Mouse (Mus musculus) hindlimb bud, embryonic 11.5 days (tissue): ENCODE data around the gene Mex3b.

Experiments
- DNase-seq: peaks from one replicate; pipeline ENCODE4 v3.0.0-alpha.2; 2012; ENCODE audit warnings: low read depth, low spot score; ENCODE audit errors: extremely low spot score

Gene Mex3b

GRCm38 (mm10) chr7:82867271-82868121 is at the start of gene Mex3b:
Mex3b (plus strand) TSS chr7:82867333.
- no peak for DNase-seq

- DNase-seq: no peak
Observed at GRCm38 (mm10) chr7:82819541-82819940, 47.6 kb upstream of the Mex3b start.

- DNase-seq: no peak
Observed at GRCm38 (mm10) chr7:82820661-82821060, 46.5 kb upstream of the Mex3b start.

GRCm38 (mm10) chr7:82821501-82821900 is 45.6 kb upstream of the Mex3b start:
- DNase-seq: no peak

GRCm38 (mm10) chr7:82822528-82822927 is 44.6 kb upstream of the Mex3b start:
- DNase-seq: no peak

- no peak for DNase-seq
Observed at GRCm38 (mm10) chr7:82828193-82828592, 38.9 kb upstream of the Mex3b start.

GRCm38 (mm10) chr7:82829516-82829915 is 37.6 kb upstream of the Mex3b start:
- no peak for DNase-seq

- no peak for DNase-seq
Observed at GRCm38 (mm10) chr7:82834471-82834870, 32.7 kb upstream of the Mex3b start.

GRCm38 (mm10) chr7:82838414-82838813 is 28.7 kb upstream of the Mex3b start:
- no peak for DNase-seq

- no peak for DNase-seq
Observed at GRCm38 (mm10) chr7:82838965-82839675, 28.0 kb upstream of the Mex3b start.

- no peak for DNase-seq
Observed at GRCm38 (mm10) chr7:82842222-82842920, 24.8 kb upstream of the Mex3b start.

GRCm38 (mm10) chr7:82850756-82851155 is 16.4 kb upstream of the Mex3b start:
- no peak for DNase-seq

- DNase-seq: no peak
Observed at GRCm38 (mm10) chr7:82851670-82852069, 15.5 kb upstream of the Mex3b start.

- no peak for DNase-seq
Observed at GRCm38 (mm10) chr7:82854195-82854766, 12.9 kb upstream of the Mex3b start.

- DNase-seq: no peak
Observed at GRCm38 (mm10) chr7:82858611-82859010, 8.5 kb upstream of the Mex3b start.

GRCm38 (mm10) chr7:82860626-82861025 is 6.5 kb upstream of the Mex3b start:
- no peak for DNase-seq

- no peak for DNase-seq
Observed at GRCm38 (mm10) chr7:82863341-82863740, 3.8 kb upstream of the Mex3b start.

GRCm38 (mm10) chr7:82864260-82864990 is 2.7 kb upstream of the Mex3b start:
- no peak for DNase-seq

GRCm38 (mm10) chr7:82864991-82865771 is 2.0 kb upstream of the Mex3b start:
- no peak for DNase-seq
